Mouse (Mus musculus) hindbrain, postnatal 0 days (tissue): ENCODE results near the gene Nab1. TPM values are rescaled to one million over a fixed set of nuclear protein-coding genes. Genes with fewer than 3 reads are reported as not detected.
A peak's percentile ranks its signal among the peaks of the same experiment; 100 is the strongest.

Source experiments
- ATAC-seq: fragments of 200-750 bp; cut with Nextera tagmentation; 2 replicates; pipeline ENCODE4 v1.8.0; 2017; ENCODE audit warnings: mild to moderate bottlenecking, moderate TSS enrichment, moderate library complexity
- DNase-seq: peaks from one replicate; pipeline ENCODE4 v3.0.0-alpha.2; 2015; ENCODE audit warnings: low spot score
- H3K27ac ChIP-seq: fragments of 300-500 bp; sonication (generic); 2 replicates; pipeline ENCODE4 v1.5.1; 2014; ENCODE audit warnings: mild to moderate bottlenecking
- H3K27me3 ChIP-seq: fragments of 300-500 bp; sonication (generic); 2 replicates; pipeline ENCODE4 v1.6.1; 2014; ENCODE audit warnings: low read length, mixed read lengths; ENCODE audit not compliant: insufficient read depth
- H3K36me3 ChIP-seq: fragments of 300-500 bp; sonication (generic); 2 replicates; pipeline ENCODE4 v1.6.1; 2014; ENCODE audit warnings: low read length, mixed read lengths; ENCODE audit not compliant: insufficient read depth
- H3K4me1 ChIP-seq: fragments of 300-500 bp; sonication (generic); 2 replicates; pipeline ENCODE4 v1.6.1; 2014; ENCODE audit warnings: antibody characterized with exemption, low read length, mixed read lengths; ENCODE audit not compliant: insufficient read depth
- H3K4me2 ChIP-seq: fragments of 300-500 bp; sonication (generic); 2 replicates; pipeline ENCODE4 v1.6.1; 2014; ENCODE audit warnings: low read depth, mild to moderate bottlenecking, low read length, moderate library complexity, mixed read lengths
- H3K4me3 ChIP-seq: fragments of 300-500 bp; sonication (generic); 2 replicates; pipeline ENCODE4 v1.5.1; 2014; ENCODE audit warnings: low read length
- H3K9ac ChIP-seq: fragments of 300-500 bp; sonication (generic); replicated peaks from 2 replicates; pipeline ENCODE4 v1.6.1; 2014; ENCODE audit warnings: mild to moderate bottlenecking, low read length, moderate library complexity, mixed read lengths
- H3K9me3 ChIP-seq: fragments of 300-500 bp; sonication (generic); 2 replicates; pipeline ENCODE4 v1.6.1; 2016; ENCODE audit warnings: low read length, mixed read lengths
- CTCF ChIP-seq: IDR thresholded peaks from 2 replicates; pipeline ENCODE4 v1.5.1; 2016; ENCODE audit warnings: antibody characterized with exemption, control low read depth, low read depth
- WGBS: fragments of 180-500 bp; shearing (Covaris S2); extraction: QIAGEN DNeasy Blood & Tissue Kit; methylation state at CpG from one replicate; pipeline ENCODE4 v1.1.7; 2014; 5-methylcytosine and 5-hydroxymethylcytosine counted together
- polyA plus RNA-seq: library from polyadenylated mRNA; unstranded; fragments of >200 nt; fragmentation: Nextera tagmentation; extraction: Ambion mirVana; gene quantifications from 2 replicates; pipeline ENCODE4 v1.2.1, GENCODE M21; 2015
- total RNA-seq: library from RNA; depleted of rRNA; stranded (reverse); fragments of >200 nt; gene quantifications from 2 replicates; pipeline ENCODE4 v1.2.3, GENCODE M21; 2014

Gene Nab1
- total and polyA plus RNA-seq, 2 experiments from 2014 or later: 9.8 to 15.7 TPM

DNA sequence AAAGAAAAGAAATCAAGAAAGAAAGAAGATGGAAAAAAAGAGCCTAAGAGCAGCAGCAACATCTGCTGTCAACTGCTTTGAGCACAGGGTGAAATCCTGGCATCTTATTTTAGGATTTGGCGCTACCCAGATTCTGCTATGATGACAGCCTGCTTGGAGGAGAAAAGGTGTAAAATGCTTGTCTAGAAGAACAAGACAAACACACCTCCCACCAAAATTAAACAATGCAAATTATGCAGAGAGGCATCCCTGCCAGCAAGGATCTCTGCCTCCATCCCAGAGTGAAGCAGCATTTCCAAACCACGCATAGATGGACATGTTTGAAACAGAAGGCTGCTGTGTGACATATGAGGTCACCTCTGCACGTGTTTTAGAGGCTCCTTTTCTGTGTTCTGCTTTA is 35.2 kb downstream of the Nab1 start:
- Histone ChIP-seq H3K9ac (no peak overlapping the region), H3K4me2 (no peak overlapping the region), H3K27me3 (no peaks in the 10 kb centered on the region), H3K4me3 (no peak overlapping the region), H3K36me3 (no peaks in the 10 kb centered on the region; the same call in 1 of the 2 replicates), H3K27ac (no peak overlapping the region), H3K4me1 (no peaks in the 10 kb centered on the region), H3K9me3 (no peaks in the 10 kb centered on the region)
- DNase-seq (no peak), ATAC-seq (no peak)
- 73% methylated on average over 3 of the region's 3 CpGs for WGBS
- TF ChIP-seq CTCF: no peak

DNA sequence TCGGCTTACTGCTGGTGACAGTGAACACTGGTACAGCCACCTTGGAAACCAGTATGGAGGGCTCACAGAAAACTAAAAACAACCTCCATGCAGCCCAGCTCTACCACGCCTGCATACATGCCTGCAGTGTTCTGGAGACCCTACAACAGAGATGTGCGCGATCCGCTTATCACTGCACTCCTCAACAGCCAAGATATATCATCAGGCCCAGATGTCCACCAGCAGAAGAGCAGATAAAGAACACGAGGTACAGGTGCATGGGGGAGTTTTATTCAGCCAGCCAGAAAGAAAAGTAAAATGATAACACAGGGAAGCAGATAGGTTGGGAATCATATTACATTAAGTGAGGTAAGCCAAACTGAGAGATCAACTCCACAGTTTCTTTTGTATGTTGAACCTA is 37.2 kb downstream of the Nab1 start:
- WGBS: 84% methylated on average over 6 of the region's 6 CpGs
- H3K36me3 ChIP-seq: no peaks in the 10 kb centered on the region; the same call in 1 of the 2 replicates
- ATAC-seq: no peak

DNA sequence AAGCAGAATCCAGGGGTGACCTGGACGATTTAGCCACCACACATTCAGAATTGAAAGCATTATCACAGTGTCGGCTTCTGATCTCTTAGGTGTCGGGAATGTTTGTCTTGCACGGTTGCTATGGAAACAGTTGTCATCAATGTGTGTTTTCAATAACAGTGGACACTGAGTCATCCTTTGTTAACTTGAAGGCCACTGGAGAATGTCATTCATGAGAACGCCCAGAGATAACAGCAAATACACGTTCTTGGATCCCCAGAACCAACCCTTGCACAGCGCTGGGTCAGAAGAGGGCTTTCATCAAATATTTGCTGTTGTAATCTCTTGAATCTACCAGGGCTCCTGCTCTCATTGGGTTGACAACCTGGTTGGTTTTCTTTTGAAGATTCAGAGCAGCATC is 43.9 kb downstream of the Nab1 start:
- Histone ChIP-seq H3K9me3 (no peaks in the 10 kb centered on the region), H3K9ac (no peak overlapping the region), H3K36me3 (no peaks in the 10 kb centered on the region; the same call in 1 of the 2 replicates), H3K4me1 (no peaks in the 10 kb centered on the region), H3K27ac (no peak overlapping the region), H3K27me3 (no peaks in the 10 kb centered on the region), H3K4me2 (no peak overlapping the region), H3K4me3 (no peak overlapping the region)
- WGBS: 38% methylated on average over 7 of the region's 7 CpGs
- DNase-seq: peak; percentile 9
- peak; percentile 21; the same call in 1 of the 2 replicates for ATAC-seq
- no peak for TF ChIP-seq CTCF

More for the DNA sequence above, 37.2 kb downstream of the Nab1 start:
- Histone ChIP-seq H3K9me3 (no peaks in the 10 kb centered on the region), H3K27me3 (no peaks in the 10 kb centered on the region), H3K4me2 (no peak overlapping the region), H3K4me3 (no peak overlapping the region), H3K4me1 (no peaks in the 10 kb centered on the region), H3K9ac (no peak overlapping the region), H3K27ac (no peak overlapping the region)
- DNase-seq: no peak
- no peak for TF ChIP-seq CTCF

DNA sequence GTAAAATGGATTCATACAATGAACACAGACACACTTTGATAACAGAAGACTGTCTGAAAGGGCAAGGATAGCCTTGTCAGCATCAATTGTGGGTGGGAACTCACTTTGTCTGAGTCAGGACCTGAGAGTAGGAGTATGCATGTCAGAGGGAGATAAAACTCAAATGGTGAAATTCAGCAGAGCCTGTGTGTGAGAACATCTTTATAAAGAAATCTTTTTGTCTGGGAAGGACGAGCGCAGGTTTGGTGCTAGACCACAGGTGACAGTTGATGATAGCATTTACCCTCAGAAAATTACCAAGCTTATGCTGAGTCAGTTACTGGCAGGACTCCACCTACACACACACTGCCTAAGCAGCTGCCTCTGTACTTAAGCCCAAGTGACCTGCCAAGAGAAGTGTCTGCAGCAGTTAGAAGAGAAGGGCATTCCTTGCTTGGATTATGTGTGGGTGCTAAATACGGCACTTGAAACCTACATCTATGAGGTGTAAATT is 45.9 kb downstream of the Nab1 start:
- Histone ChIP-seq H3K9ac (no peak overlapping the region), H3K9me3 (no peaks in the 10 kb centered on the region), H3K4me2 (no peak overlapping the region), H3K27me3 (no peaks in the 10 kb centered on the region), H3K36me3 (no peaks in the 10 kb centered on the region), H3K4me1 (no peaks in the 10 kb centered on the region), H3K27ac (no peak overlapping the region), H3K4me3 (no peak overlapping the region)
- TF ChIP-seq CTCF: no peak
- no peak for DNase-seq
- WGBS: 83% methylated on average over 3 of the region's 3 CpGs
- 0 out of 2 replicates have a peak, but pooled peaks have one; percentile 15 for ATAC-seq

DNA sequence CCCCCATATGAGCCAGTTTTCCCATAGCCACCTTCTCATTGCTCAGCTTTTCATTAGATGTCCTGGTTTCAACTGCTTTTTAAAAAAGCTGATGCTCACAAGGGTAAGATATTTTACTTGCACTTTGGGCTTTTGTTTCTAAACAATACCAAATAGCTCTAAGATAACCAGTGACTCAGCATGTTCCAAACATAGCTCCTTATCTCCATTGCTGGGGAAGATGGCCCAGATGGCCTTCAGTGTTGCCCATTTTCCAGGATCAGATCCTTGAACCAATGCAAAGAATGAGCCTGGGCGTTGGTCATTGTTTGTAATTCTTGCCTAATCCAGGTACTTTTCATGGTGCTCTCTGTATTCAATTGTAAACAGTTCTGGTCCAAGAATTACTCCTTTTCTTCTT is 49.1 kb downstream of the Nab1 start:
- H3K4me3 ChIP-seq: no peak overlapping the region
- TF ChIP-seq CTCF: no peak
- no peaks in the 10 kb centered on the region for H3K9me3 ChIP-seq
- no peak overlapping the region for H3K4me2 ChIP-seq
- no peaks in the 10 kb centered on the region for H3K36me3 ChIP-seq
- H3K9ac ChIP-seq: no peak overlapping the region
- no peak for ATAC-seq
- 91% methylated on average over 1 of the region's 1 CpGs for WGBS
- no peak for DNase-seq
- no peak overlapping the region for H3K27ac ChIP-seq
- no peaks in the 10 kb centered on the region for H3K27me3 ChIP-seq
- no peaks in the 10 kb centered on the region for H3K4me1 ChIP-seq

DNA sequence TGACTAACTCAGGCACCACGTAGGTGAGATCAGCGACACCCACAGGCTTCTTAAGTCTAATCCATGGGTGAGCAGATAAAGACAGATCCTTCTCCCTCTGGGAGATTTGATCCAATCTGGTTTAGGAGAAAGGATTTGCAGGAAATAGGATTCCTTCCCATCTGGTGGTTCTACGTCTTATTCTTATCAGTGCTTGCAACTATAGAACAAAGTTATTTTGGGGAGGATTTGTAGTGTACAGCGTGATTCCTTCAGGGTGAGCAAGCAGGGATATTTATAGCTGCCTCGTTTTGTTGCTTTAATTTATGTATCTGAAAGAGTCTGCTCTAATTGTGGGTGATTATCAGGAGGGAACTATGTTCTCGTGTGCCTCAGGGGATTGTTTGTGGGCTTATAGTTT is 64.6 kb downstream of the Nab1 start:
- Histone ChIP-seq H3K4me2 (no peak overlapping the region), H3K4me3 (no peak overlapping the region), H3K27ac (no peak overlapping the region), H3K36me3 (no peaks in the 10 kb centered on the region), H3K9ac (no peak overlapping the region), H3K9me3 (no peaks in the 10 kb centered on the region), H3K4me1 (no peaks in the 10 kb centered on the region), H3K27me3 (no peaks in the 10 kb centered on the region)
- TF ChIP-seq CTCF: no peak
- WGBS: 68% methylated on average over 6 of the region's 6 CpGs
- DNase-seq (no peak), ATAC-seq (no peak)

DNA sequence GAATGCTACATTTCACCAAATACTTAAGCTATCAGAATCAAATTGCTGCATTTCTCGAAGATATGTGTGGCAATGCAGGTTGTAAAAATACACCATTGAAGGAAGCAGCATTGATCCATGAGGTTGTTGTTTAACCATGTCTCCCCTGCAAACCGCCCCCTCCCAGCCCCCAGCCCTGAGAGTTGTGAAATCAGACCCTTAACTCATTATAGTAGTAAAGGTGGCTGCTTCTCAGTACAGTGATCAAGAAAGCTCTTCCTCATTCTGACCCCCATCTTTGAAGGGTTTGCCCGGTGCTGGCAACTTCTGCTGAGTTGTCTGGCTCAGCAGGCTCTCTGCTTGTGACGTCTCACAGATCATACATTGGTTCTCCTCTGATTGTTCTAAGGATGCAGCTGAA is 66.4 kb downstream of the Nab1 start:
- Histone ChIP-seq H3K27me3 (no peaks in the 10 kb centered on the region), H3K4me1 (no peaks in the 10 kb centered on the region), H3K9ac (no peak overlapping the region), H3K4me2 (no peak overlapping the region), H3K27ac (no peak overlapping the region), H3K9me3 (no peaks in the 10 kb centered on the region), H3K4me3 (no peak overlapping the region), H3K36me3 (no peaks in the 10 kb centered on the region)
- WGBS: 86% methylated on average over 4 of the region's 4 CpGs
- no peak for ATAC-seq
- no peak for DNase-seq
- TF ChIP-seq CTCF: no peak
